Mouse (Mus musculus): Measurements from ENCODE around the gene Aamp. TPM values are rescaled to one million over a fixed set of nuclear protein-coding genes. Genes with fewer than 3 reads are reported as not detected.

The Aamp gene
- polyA plus RNA-seq, 1 experiment from 2014 or later: 204 TPM

GRCm38 (mm10) chr1:74280591-74281325 lies 3.8 kb downstream of the Aamp start:
- Histone ChIP-seq H3K4me1 (ENCODE audit: control insufficient read depth, insufficient read depth, low read length) (peaks cover 8% of the 10 kb centered on the region), H3K4me3 (ENCODE audit: low read depth, low read length) (no peak overlapping the region), H3K27ac (ENCODE audit: low read depth, low read length) (no peak overlapping the region), H3K27me3 (ENCODE audit: control insufficient read depth, insufficient read depth, low read length) (no peaks in the 10 kb centered on the region), H3K4me2 (ENCODE audit: low read depth, low read length) (no peak overlapping the region), H3K9ac (replicated peaks; ENCODE audit: low read depth, low read length) (no peak overlapping the region), H3K36me3 (ENCODE audit: control insufficient read depth, insufficient read depth, low read length) (peaks cover 32% of the 10 kb centered on the region), H3K9me3 (ENCODE audit: control insufficient read depth, low read length) (no peaks in the 10 kb centered on the region)
- whole genome bisulfite sequencing: 95% methylated on average over 14 of the region's 14 CpGs
- no peak for ATAC-seq (ENCODE audit: low read depth)

GRCm38 (mm10) chr1:74278988-74279387 lies 5.5 kb downstream of the Aamp start:
- no peak overlapping the region for H3K27ac ChIP-seq (ENCODE audit: low read depth, low read length)
- no peak for ATAC-seq (ENCODE audit: low read depth)
- no peak overlapping the region for H3K4me3 ChIP-seq (ENCODE audit: low read depth, low read length)
- 89% methylated on average over 11 of the region's 11 CpGs for WGBS
- no peaks in the 10 kb centered on the region for H3K27me3 ChIP-seq (ENCODE audit: control insufficient read depth, insufficient read depth, low read length)
- H3K9me3 ChIP-seq (ENCODE audit: control insufficient read depth, low read length): no peaks in the 10 kb centered on the region
- peaks cover 4% of the 10 kb centered on the region; the same call in 1 of the 2 replicates for H3K4me1 ChIP-seq (ENCODE audit: control insufficient read depth, insufficient read depth, low read length)
- peaks cover 32% of the 10 kb centered on the region for H3K36me3 ChIP-seq (ENCODE audit: control insufficient read depth, insufficient read depth, low read length)
- no peak overlapping the region for H3K4me2 ChIP-seq (ENCODE audit: low read depth, low read length)
- no peak overlapping the region for H3K9ac ChIP-seq (replicated peaks; ENCODE audit: low read depth, low read length)

- peaks cover under 1% of the 10 kb centered on the region; the same call in 1 of the 2 replicates for H3K4me1 ChIP-seq (ENCODE audit: control insufficient read depth, insufficient read depth, low read length)
Observed at GRCm38 (mm10) chr1:74278538-74278937, 6.0 kb downstream of the Aamp start, which contains the start of gene Gpbar1. Gpbar1 (plus strand) TSS chr1:74278550.

GRCm38 (mm10) chr1:74277883-74278537 lies 6.5 kb downstream of the Aamp start:
- 56% methylated on average over 8 of the region's 8 CpGs for WGBS
- Histone ChIP-seq H3K4me3 (ENCODE audit: low read depth, low read length) (no peak overlapping the region), H3K36me3 (ENCODE audit: control insufficient read depth, insufficient read depth, low read length) (peaks cover 32% of the 10 kb centered on the region), H3K27ac (ENCODE audit: low read depth, low read length) (no peak overlapping the region), H3K4me2 (ENCODE audit: low read depth, low read length) (no peak overlapping the region), H3K4me1 (ENCODE audit: control insufficient read depth, insufficient read depth, low read length) (no peaks in the 10 kb centered on the region), H3K9ac (replicated peaks; ENCODE audit: low read depth, low read length) (no peak overlapping the region), H3K27me3 (ENCODE audit: control insufficient read depth, insufficient read depth, low read length) (no peaks in the 10 kb centered on the region), H3K9me3 (ENCODE audit: control insufficient read depth, low read length) (no peaks in the 10 kb centered on the region)
- ATAC-seq (ENCODE audit: low read depth): no peak

More at GRCm38 (mm10) chr1:74278538-74278937, 6.0 kb downstream of the Aamp start, which contains the start of gene Gpbar1:
- WGBS: 93% methylated on average over 10 of the region's 10 CpGs
- Histone ChIP-seq H3K4me3 (ENCODE audit: low read depth, low read length) (no peak within 1 kb of the TSS), H3K4me2 (ENCODE audit: low read depth, low read length) (no peak within 1 kb of the TSS), H3K27me3 (ENCODE audit: control insufficient read depth, insufficient read depth, low read length) (no peaks in the 10 kb centered on the region), H3K27ac (ENCODE audit: low read depth, low read length) (no peak within 1 kb of the TSS), H3K9me3 (ENCODE audit: control insufficient read depth, low read length) (no peaks in the 10 kb centered on the region), H3K36me3 (ENCODE audit: control insufficient read depth, insufficient read depth, low read length) (peaks cover 32% of the 10 kb centered on the region), H3K9ac (replicated peaks; ENCODE audit: low read depth, low read length) (no peak within 1 kb of the TSS)
- no peak for ATAC-seq (ENCODE audit: low read depth)

GRCm38 (mm10) chr1:74277041-74277440 lies 7.5 kb downstream of the Aamp start:
- WGBS: 69% methylated on average over 6 of the region's 6 CpGs
- Histone ChIP-seq H3K4me2 (ENCODE audit: low read depth, low read length) (no peak overlapping the region), H3K4me3 (ENCODE audit: low read depth, low read length) (no peak overlapping the region), H3K36me3 (ENCODE audit: control insufficient read depth, insufficient read depth, low read length) (peaks cover 28% of the 10 kb centered on the region), H3K9me3 (ENCODE audit: control insufficient read depth, low read length) (no peaks in the 10 kb centered on the region), H3K9ac (replicated peaks; ENCODE audit: low read depth, low read length) (no peak overlapping the region), H3K27ac (ENCODE audit: low read depth, low read length) (no peak overlapping the region), H3K27me3 (ENCODE audit: control insufficient read depth, insufficient read depth, low read length) (no peaks in the 10 kb centered on the region), H3K4me1 (ENCODE audit: control insufficient read depth, insufficient read depth, low read length) (no peaks in the 10 kb centered on the region)
- ATAC-seq (ENCODE audit: low read depth): no peak

- Histone ChIP-seq H3K9ac (replicated peaks; ENCODE audit: low read depth, low read length) (no peak overlapping the region), H3K4me1 (ENCODE audit: control insufficient read depth, insufficient read depth, low read length) (no peaks in the 10 kb centered on the region), H3K9me3 (ENCODE audit: control insufficient read depth, low read length) (no peaks in the 10 kb centered on the region), H3K4me3 (ENCODE audit: low read depth, low read length) (no peak overlapping the region), H3K4me2 (ENCODE audit: low read depth, low read length) (no peak overlapping the region), H3K36me3 (ENCODE audit: control insufficient read depth, insufficient read depth, low read length) (peaks cover 9% of the 10 kb centered on the region; the same call in 1 of the 2 replicates), H3K27ac (ENCODE audit: low read depth, low read length) (no peak overlapping the region), H3K27me3 (ENCODE audit: control insufficient read depth, insufficient read depth, low read length) (no peaks in the 10 kb centered on the region)
- ATAC-seq (ENCODE audit: low read depth): no peak
- WGBS: 50% methylated on average over 9 of the region's 9 CpGs
Observed at GRCm38 (mm10) chr1:74275015-74275414, 9.5 kb downstream of the Aamp start.

- no peaks in the 10 kb centered on the region for H3K9me3 ChIP-seq (ENCODE audit: control insufficient read depth, low read length)
- peaks cover 14% of the 10 kb centered on the region for H3K36me3 ChIP-seq (ENCODE audit: control insufficient read depth, insufficient read depth, low read length)
- ATAC-seq (ENCODE audit: low read depth): no peak
- no peak overlapping the region for H3K27ac ChIP-seq (ENCODE audit: low read depth, low read length)
- 81% methylated on average over 4 of the region's 4 CpGs for WGBS
- H3K9ac ChIP-seq (replicated peaks; ENCODE audit: low read depth, low read length): no peak overlapping the region
- no peak overlapping the region for H3K4me3 ChIP-seq (ENCODE audit: low read depth, low read length)
- H3K4me1 ChIP-seq (ENCODE audit: control insufficient read depth, insufficient read depth, low read length): no peaks in the 10 kb centered on the region
- H3K4me2 ChIP-seq (ENCODE audit: low read depth, low read length): no peak overlapping the region
- no peaks in the 10 kb centered on the region for H3K27me3 ChIP-seq (ENCODE audit: control insufficient read depth, insufficient read depth, low read length)
Observed at GRCm38 (mm10) chr1:74271659-74272058, 12.9 kb downstream of the Aamp start.

GRCm38 (mm10) chr1:74268750-74269149 lies 15.8 kb downstream of the Aamp start:
- WGBS: 90% methylated on average over 8 of the region's 8 CpGs
- no peak for ATAC-seq (ENCODE audit: low read depth)

GRCm38 (mm10) chr1:74262510-74262909 lies 22.0 kb downstream of the Aamp start:
- no peak overlapping the region for H3K4me2 ChIP-seq (ENCODE audit: low read depth, low read length)
- H3K27ac ChIP-seq (ENCODE audit: low read depth, low read length): no peak overlapping the region
- WGBS: 92% methylated on average over 6 of the region's 6 CpGs
- H3K4me3 ChIP-seq (ENCODE audit: low read depth, low read length): no peak overlapping the region
- no peaks in the 10 kb centered on the region for H3K27me3 ChIP-seq (ENCODE audit: control insufficient read depth, insufficient read depth, low read length)
- H3K36me3 ChIP-seq (ENCODE audit: control insufficient read depth, insufficient read depth, low read length): peaks cover 59% of the 10 kb centered on the region
- no peaks in the 10 kb centered on the region for H3K9me3 ChIP-seq (ENCODE audit: control insufficient read depth, low read length)
- H3K9ac ChIP-seq (replicated peaks; ENCODE audit: low read depth, low read length): no peak overlapping the region
- ATAC-seq (ENCODE audit: low read depth): no peak
- H3K4me1 ChIP-seq (ENCODE audit: control insufficient read depth, insufficient read depth, low read length): no peaks in the 10 kb centered on the region

More at GRCm38 (mm10) chr1:74268750-74269149, 15.8 kb downstream of the Aamp start:
- Histone ChIP-seq H3K4me3 (ENCODE audit: low read depth, low read length) (no peak overlapping the region), H3K4me1 (ENCODE audit: control insufficient read depth, insufficient read depth, low read length) (no peaks in the 10 kb centered on the region), H3K27me3 (ENCODE audit: control insufficient read depth, insufficient read depth, low read length) (no peaks in the 10 kb centered on the region), H3K4me2 (ENCODE audit: low read depth, low read length) (no peak overlapping the region), H3K9me3 (ENCODE audit: control insufficient read depth, low read length) (no peaks in the 10 kb centered on the region), H3K27ac (ENCODE audit: low read depth, low read length) (no peak overlapping the region), H3K36me3 (ENCODE audit: control insufficient read depth, insufficient read depth, low read length) (peaks cover 36% of the 10 kb centered on the region), H3K9ac (replicated peaks; ENCODE audit: low read depth, low read length) (no peak overlapping the region)

All from neural tube, embryonic 14.5 days (tissue).